Mouse (Mus musculus) adrenal gland, postnatal 25 days (tissue): ENCODE data around the gene Gm21095. TPM values are rescaled to one million over a fixed set of nuclear protein-coding genes. Genes with fewer than 3 reads are reported as not detected.
"Not testable (repeated sequence)": the region's sequence is repeated elsewhere in the genome, so short reads cannot be mapped to it uniquely, and the experiment has no call there.

Experiments
- DNase-seq: peaks from one replicate; pipeline ENCODE4 v3.0.0; 2021; ENCODE audit warnings: mixed read lengths
- long read RNA-seq: library from polyadenylated mRNA; stranded (forward); transcript quantifications from one replicate; pipeline ENCODE4 v2.0.0, GENCODE M21; 2021
- total RNA-seq: library from RNA; stranded (reverse); gene quantifications from 2 replicates; pipeline ENCODE4 v1.2.3, GENCODE M21; 2021

Gm21095 gene
- total RNA-seq = not detected in 2 replicates
- long read RNA-seq = 0 reads

- not testable (repeated sequence) for DNase-seq
Measured at GRCm38 (mm10) chrY:84096979-84097378, at the start of gene Gm21095. Gene Gm21095, plus strand, starts transcription at chrY:84097279.
